Mouse (Mus musculus): ENCODE results near the gene Rab43.

Rab43 gene

DNA sequence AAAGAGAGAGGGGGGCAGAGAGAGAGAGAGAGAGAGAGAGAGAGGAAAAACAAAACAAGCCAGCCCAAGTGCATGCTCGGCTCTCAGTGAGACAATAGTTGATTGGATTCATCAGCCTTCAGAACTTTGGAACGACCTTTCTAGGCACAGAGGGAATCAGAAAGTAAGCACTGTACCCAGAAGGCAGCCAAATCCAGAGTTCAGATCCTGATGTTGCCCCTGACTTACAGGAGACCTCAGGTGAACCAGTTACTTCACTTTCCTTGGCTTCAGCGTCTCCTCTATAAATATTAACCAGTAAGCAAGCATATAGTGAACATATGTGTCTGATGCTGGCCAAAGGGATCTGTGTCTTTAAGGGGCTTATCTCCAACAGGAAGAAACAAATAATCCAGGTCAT is 3.4 kb downstream of the Rab43 start:
- no peak for DNase-seq

DNA sequence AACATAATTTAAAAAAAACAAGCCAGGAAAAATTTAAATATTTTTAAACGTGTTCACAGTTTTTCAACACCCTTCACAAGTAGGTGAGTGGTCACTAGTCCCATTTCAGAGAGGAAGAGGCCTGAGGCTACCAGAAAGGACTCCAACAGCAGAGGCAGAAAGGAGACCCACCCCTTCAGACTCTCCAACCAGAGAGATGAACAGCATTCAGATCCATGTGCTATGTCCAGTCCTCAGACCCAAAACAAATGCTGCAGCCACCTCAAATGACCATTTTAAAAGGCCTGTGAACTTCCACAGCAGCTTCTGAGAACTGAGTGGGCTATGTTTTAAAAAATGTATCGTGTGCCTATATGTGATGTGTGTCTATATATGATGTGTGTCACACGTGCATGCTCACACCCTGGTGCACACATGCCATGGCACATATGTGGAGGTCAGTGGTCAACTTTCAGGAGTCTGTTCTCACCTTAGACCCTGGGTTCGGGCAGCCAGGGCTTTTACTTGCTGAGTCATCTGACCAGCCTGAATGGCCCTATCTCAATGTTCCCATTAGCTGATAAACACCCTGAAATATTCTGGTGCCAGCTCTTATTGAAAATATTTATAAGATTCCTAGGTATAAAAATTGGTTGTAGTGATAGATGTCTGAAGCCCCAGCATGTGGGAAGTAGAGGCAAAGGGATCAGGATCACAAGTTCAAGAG is 4.1 kb downstream of the Rab43 start:
- DNase-seq: no peak

GRCm38 (mm10) chr6:87806857-87807256 is 5.1 kb downstream of the Rab43 start:
- no peak for DNase-seq

- no peak for DNase-seq
Measured at GRCm38 (mm10) chr6:87806028-87806427, 5.9 kb downstream of the Rab43 start.

DNA sequence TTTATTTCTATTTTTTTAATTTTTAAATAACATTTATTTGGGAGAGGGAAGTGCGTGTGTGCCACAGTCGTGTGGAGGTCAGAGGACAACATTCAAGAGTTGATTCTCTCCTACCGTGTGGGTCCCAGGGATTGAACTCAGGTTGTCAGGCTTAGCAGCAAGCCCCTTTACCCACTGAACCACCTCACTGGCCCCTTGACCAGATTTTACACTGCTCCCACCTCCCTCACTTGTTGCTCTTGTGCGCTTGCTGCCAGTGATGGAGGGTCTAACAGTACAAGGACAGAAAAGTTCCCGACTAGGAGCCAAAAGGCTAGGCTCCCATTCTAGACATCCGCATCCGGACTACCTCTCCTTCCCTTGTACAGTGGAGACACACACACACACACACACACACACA is 6.5 kb downstream of the Rab43 start:
- DNase-seq: no peak

DNA sequence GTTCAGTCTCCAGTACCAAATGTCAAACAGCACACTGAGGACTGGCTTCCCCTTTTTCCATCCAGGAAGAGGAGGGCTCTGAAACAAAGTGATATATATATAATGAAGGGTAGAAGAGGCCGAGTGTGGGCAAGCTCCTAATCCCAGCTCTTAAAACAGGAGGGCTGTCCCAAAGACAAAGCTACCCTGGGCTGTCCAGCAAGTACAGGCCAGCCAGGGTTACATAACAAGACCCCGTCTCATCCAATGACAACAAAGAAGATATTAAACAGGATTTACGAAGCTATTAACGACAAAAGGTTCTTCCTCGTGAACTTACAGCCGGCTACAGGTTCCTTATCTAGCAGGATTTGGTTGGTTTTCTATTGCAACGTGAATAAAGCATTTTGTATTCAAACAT is 7.1 kb downstream of the Rab43 start:
- DNase-seq: no peak

DNA sequence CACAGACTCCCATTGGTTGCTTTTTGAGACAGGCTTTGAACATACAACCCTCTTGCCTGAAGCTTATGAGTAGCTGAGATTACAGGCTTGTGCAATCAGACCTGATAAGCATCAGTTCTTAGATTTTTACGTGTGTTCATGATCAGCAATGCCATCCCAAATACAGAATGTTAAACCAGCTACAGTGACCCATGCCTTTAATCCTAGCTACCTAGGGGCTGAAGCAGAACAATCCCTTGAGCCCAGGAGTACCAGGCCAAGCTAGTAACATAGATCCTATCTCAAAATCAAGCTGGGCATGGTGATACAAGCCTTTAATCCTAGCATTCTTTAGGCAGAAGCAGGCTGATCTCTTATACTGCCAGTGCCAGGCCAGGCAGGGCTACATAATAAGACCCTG is 7.9 kb downstream of the Rab43 start:
- DNase-seq: no peak

DNA sequence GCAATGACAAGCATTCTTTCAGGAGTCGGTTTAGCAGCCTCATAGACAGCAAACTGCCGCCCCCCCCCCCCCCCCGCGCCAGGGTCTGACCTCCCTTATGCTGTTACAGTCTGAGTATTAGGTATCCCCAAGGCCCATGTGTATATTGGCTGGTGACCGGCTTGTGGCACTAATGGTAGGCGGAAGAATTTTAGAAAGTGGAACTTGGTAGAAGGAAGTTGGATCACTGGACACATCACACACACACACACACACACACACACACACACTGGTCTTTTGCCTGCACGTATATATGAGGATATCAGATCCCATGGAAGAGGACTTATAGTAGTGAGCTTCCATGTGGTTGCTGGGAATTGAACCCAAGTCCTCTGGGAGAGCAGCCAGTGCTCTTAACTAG is 9.5 kb downstream of the Rab43 start:
- no peak for DNase-seq

DNA sequence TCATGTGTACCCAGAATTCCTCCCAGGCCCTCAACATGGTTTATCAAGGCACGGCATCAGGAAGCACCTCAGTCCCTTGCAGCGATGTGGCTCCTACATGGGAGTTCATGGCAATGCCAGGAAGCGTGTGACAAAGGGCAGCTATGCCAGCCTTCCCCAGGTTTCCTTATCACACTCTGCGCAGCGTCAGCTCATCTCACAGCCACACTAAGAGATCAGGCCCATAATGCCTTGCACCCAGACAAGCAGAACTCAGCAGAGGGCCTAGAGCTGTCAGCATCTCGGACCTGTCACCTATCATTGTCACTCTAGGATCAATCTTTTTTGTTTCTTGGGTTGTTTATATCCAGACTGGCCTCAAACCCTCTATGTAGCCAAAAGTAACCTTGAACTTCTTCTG is 12.4 kb downstream of the Rab43 start:
- DNase-seq: no peak

- no peak for DNase-seq
Measured at GRCm38 (mm10) chr6:87797321-87797720, 14.6 kb downstream of the Rab43 start.

DNA sequence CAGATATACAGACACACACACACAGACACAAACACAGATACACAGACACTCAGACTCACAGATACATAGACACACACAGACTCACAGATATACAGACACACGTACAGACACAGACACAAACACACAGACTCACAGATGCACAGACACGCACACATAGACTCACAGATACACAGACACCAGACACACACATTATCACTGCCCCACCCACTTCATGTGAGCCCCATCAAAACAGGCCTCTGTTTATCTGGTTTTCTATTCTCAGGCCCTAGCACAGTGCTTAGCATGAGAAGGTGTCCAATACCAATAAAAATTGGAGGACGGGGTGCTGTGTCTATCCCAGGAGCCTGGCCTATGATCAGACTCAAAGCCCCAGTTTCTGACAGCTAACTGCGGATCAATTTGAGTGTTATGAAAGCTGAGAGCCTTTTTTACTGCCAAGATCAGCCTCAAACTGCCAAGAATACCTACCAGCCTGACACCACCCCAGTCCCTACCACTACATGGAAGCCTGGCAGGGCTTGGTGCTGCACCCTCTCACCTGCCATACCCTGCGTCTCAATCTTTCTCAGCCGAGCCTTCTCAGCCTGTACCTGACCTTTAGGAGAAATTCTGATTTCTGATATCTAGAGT is 15.6 kb downstream of the Rab43 start:
- DNase-seq: no peak

GRCm38 (mm10) chr6:87795385-87796150 is 16.4 kb downstream of the Rab43 start:
- DNase-seq: no peak

GRCm38 (mm10) chr6:87793821-87794510 is 18.0 kb downstream of the Rab43 start:
- no peak for DNase-seq

DNA sequence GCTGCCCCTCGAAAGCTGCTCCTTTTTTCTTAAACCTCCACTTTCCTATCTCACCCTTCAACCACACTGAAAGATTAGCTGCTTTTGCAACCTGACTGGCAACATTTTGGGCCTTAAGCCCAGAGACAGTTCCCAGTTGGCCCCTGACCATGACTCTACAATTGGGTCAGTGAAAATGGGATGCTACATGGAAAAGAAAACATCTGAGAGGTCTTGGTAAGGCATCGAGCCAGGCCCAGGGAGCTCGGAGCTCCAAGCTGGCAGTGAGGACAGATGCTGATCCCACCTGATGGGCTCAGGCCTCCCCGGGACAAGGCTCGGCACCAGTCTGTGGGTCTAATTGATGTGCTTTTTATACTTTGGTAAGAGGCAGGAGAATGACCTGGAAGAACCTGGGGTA is 20.1 kb downstream of the Rab43 start:
- DNase-seq: no peak

DNA sequence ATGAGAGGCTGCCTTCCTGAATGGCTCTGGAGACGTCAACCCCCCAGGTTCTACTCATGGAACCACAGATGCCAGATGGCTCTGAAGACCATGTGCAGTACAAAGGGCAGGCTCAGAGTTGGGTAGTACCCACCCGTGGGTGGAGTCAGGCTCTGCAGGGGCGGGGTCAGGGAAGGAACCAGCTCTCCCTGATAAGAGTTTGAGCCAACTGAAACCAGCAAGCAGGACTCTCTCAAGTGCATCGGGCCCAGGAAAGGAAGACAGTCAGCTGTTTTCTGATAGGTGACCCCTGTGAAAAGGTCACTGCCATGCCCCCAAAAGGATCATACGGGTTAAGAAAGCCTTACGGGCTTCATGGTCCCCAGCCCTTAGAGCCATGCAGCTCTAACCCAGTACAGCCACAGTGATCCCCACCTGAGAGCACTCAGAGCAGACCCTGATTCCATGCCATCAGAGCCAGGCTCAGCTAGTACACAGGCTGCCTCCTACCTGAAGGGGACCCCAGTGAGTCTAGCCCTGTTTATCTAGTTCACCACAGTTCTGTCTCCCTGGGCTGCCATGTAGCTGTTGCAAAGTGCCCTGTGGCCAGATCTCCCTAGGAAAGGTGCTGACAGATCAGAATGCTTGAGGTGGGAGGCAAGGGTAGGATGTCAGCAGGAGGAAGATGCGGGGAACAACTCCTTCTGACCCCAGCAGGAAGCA is 21.0 kb downstream of the Rab43 start:
- no peak for DNase-seq

DNA sequence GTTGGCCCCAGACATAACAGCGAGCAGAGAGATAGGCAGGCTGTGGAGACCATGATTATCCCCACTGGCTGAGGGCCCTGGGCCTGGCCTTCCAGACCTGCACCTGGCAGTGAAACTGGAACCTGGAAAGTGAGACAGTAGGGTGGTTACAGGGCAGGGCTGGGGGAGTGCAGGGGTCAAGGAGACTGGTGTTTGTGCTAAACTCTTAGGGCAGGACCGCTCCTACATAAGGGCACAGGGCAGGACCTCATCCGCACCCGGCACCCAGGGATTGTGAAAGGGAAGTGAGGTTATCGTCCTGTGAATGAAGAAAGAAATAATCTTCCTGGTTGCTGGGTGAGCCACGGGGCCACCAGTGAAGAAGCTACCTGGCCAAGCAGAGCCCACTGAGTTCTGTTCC is 22.2 kb downstream of the Rab43 start:
- DNase-seq: no peak

- DNase-seq: peak; percentile 86
Measured at GRCm38 (mm10) chr6:87788896-87789587, 22.9 kb downstream of the Rab43 start.

GRCm38 (mm10) chr6:87788266-87788895 is 23.6 kb downstream of the Rab43 start:
- DNase-seq: no peak

- DNase-seq: no peak
Measured at GRCm38 (mm10) chr6:87787108-87787890, 24.7 kb downstream of the Rab43 start.

GRCm38 (mm10) chr6:87786621-87787020 is 25.3 kb downstream of the Rab43 start:
- no peak for DNase-seq

DNA sequence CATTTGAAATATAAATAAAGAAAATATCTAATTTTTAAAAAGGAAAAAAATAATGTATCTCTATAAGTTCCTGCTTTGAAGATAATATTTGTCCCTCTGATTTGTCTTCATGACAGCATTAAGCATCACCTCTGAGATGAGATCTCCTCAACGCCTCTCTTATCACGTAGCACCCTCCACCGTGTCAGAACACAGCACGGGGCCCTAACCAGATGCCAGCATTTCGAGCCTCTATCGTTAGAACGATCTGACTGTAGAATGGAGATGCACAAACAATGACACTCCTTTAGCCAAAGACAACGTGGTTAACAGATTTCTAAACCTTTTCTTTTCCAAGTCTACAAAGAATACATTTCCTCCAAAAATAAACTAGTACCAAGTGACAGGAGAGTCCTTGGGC is 27.9 kb downstream of the Rab43 start:
- no peak for DNase-seq
